Mouse (Mus musculus) bone marrow, adult 2 months (tissue): ENCODE results near the gene Tmem170b.

ENCODE experiments used
- CTCF ChIP-seq: fragments of 200-500 bp; IDR thresholded peaks from 2 replicates; pipeline ENCODE4 v1.5.1; 2011; ENCODE audit warnings: low read length, control low read depth; ENCODE audit not compliant: control insufficient read depth, insufficient read depth
- POLR2A ChIP-seq: fragments of 200-500 bp; IDR thresholded peaks from 2 replicates; pipeline ENCODE4 v1.6.1; 2011; ENCODE audit warnings: low read depth, mild to moderate bottlenecking, control low read depth, low read length, borderline replicate concordance; ENCODE audit not compliant: control insufficient read depth

GRCm38 (mm10) chr13:41561024-41561423 is 44.7 kb upstream of the Tmem170b start:
- no peak for TF ChIP-seq CTCF
- TF ChIP-seq POLR2A = no peak
